Mouse (Mus musculus) neural tube, embryonic 11.5 days (tissue): ENCODE measurements around the gene Pde6h. TPM values are rescaled to one million over a fixed set of nuclear protein-coding genes. Genes with fewer than 3 reads are reported as not detected.

ENCODE experiments used
- ATAC-seq: fragments of 200-750 bp; cut with Nextera tagmentation; 2 replicates; pipeline ENCODE4 v1.8.0; 2017; ENCODE audit warnings: moderate number of reproducible peaks, mild to moderate bottlenecking, moderate TSS enrichment, moderate library complexity; ENCODE audit not compliant: insufficient read depth, low FRiP score, low TSS enrichment
- DNase-seq: peaks from one replicate; pipeline ENCODE4 v3.0.0-alpha.2; 2015; ENCODE audit warnings: low spot score
- H3K27ac ChIP-seq: fragments of 300-500 bp; sonication (generic); 2 replicates; pipeline ENCODE4 v1.5.1; 2014; ENCODE audit warnings: low read depth, mild to moderate bottlenecking, low read length
- H3K27me3 ChIP-seq: fragments of 300-500 bp; sonication (generic); 2 replicates; pipeline ENCODE4 v1.6.1; 2014; ENCODE audit warnings: mild to moderate bottlenecking, low read length, mixed read lengths; ENCODE audit not compliant: control insufficient read depth, insufficient read depth
- H3K36me3 ChIP-seq: fragments of 300-500 bp; sonication (generic); 2 replicates; pipeline ENCODE4 v1.6.1; 2014; ENCODE audit warnings: mild to moderate bottlenecking, low read length, moderate library complexity, mixed read lengths; ENCODE audit not compliant: control insufficient read depth, insufficient read depth
- H3K4me1 ChIP-seq: fragments of 300-500 bp; sonication (generic); 2 replicates; pipeline ENCODE4 v1.6.1; 2014; ENCODE audit warnings: low read length, mixed read lengths; ENCODE audit not compliant: control insufficient read depth, insufficient read depth
- H3K4me2 ChIP-seq: fragments of 300-500 bp; sonication (generic); 2 replicates; pipeline ENCODE4 v1.6.1; 2014; ENCODE audit warnings: low read depth, mild to moderate bottlenecking, moderate library complexity
- H3K4me3 ChIP-seq: fragments of 300-500 bp; sonication (generic); 2 replicates; pipeline ENCODE4 v1.5.1; 2014; ENCODE audit warnings: low read depth, low read length
- H3K9ac ChIP-seq: fragments of 300-500 bp; sonication (generic); 2 replicates; pipeline ENCODE4 v1.6.1; 2014; ENCODE audit warnings: mild to moderate bottlenecking, low read length
- H3K9me3 ChIP-seq: fragments of 300-500 bp; sonication (generic); 2 replicates; pipeline ENCODE4 v1.6.1; 2016; ENCODE audit warnings: low read length; ENCODE audit not compliant: control insufficient read depth
- WGBS: fragments of 180-500 bp; shearing (Covaris S2); extraction: QIAGEN DNeasy Blood & Tissue Kit; methylation state at CpG from one replicate; pipeline ENCODE4 v1.1.7; 2014; 5-methylcytosine and 5-hydroxymethylcytosine counted together
- polyA plus RNA-seq: library from polyadenylated mRNA; unstranded; fragments of >200 nt; fragmentation: Nextera tagmentation; extraction: Ambion mirVana; gene quantifications from 2 replicates; pipeline ENCODE4 v1.2.1, GENCODE M21; 2014

Pde6h gene
- polyA plus RNA-seq, 1 experiment from 2014 or later = not detected

DNA sequence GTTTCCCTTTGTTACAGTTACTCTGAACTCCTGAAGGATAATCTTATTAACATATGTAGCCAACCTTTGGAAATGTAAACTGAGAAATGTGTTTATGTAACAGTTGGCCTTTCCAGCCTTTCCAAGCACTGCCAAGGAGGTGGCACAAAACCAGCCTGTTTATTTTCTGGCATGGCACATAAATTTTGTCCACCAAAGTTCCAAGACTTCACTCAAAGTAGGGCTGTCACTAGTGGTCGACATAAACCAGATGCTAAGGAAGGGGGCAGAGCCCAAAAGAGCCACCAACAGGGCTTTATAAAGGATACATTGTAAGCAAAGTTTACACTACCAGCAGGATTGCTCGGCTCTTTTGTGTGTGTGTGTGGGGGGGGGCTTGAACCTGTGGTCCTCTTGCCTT is 5.7 kb upstream of the Pde6h start:
- 0% methylated on average over 2 of the region's 2 CpGs for WGBS
- no peaks in the 10 kb centered on the region for H3K27me3 ChIP-seq
- no peak overlapping the region for H3K4me3 ChIP-seq
- no peaks in the 10 kb centered on the region for H3K9me3 ChIP-seq
- no peak overlapping the region for H3K4me2 ChIP-seq
- H3K4me1 ChIP-seq = peaks cover 6% of the 10 kb centered on the region; the same call in 1 of the 2 replicates
- no peak overlapping the region for H3K9ac ChIP-seq
- no peaks in the 10 kb centered on the region for H3K36me3 ChIP-seq
- DNase-seq (no peak), ATAC-seq (no peak)
- H3K27ac ChIP-seq = no peak overlapping the region

DNA sequence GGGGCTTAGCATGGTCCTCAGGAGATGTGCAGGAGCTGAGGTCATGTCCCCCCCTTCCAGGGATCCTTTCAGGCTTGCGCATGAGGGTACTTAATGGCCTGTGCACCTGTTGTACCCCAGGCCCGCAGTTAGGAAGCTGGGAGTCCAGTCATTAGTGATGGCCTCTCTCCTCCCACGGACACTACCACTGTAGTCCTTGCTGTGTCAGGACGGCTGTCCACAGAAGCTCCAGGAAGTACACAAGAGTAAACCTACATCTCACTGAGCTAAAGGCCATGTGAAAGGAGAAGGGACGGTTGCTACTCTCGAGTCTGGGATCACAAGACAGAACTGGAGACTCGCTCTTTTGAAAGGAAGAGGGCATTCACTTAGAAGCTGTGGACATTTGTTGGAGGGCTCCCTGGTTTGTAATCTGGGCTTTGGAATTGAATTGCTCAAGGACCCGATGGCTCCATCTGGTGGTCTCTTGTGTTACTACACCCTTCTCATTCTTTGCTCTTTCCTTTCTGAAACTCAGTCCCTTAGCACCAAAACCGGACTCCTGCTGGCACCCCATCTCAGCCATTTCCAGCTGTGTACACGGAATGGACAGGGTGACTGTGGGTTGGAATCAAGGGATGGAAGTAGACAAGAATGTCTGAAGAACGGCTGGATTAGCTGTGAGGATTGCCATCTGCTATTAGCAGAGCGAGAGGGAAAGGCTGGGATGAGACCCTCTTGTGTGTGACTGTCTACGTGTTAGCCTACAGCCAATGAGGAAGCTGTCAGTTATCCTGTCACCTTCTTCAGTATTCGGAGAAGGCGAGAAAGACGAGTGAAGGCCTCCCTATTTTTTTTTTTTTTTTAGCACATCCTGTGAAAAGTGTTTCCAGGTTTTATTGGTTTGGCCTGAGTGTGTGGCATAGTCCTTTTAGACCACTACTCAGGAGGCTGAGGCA is 3.0 kb upstream of the Pde6h start:
- H3K9ac ChIP-seq = no peak overlapping the region

DNA sequence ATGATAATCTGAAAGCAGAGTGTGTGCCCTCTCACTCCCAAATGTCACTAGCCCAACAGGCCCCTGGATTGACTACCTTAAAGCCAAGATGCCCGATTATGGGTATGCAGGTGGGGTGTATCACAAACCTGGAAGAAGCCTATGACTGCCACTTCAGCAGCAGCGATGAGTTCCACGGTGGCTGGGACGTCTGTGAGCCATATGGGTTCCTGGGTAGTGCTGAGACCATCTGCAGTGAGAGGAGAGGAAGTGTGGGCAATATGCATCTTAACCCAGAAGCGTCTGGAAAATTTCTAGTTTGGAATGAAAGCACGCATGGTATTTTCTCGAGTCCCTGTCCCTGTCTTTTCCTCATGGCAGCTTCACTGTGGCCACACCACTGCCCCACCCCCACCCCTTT is 2.0 kb upstream of the Pde6h start:
- Histone ChIP-seq H3K9ac (no peak overlapping the region), H3K36me3 (no peaks in the 10 kb centered on the region), H3K4me3 (no peak overlapping the region), H3K4me1 (no peaks in the 10 kb centered on the region), H3K27ac (no peak overlapping the region), H3K4me2 (no peak overlapping the region), H3K9me3 (no peaks in the 10 kb centered on the region), H3K27me3 (no peaks in the 10 kb centered on the region)
- no peak for DNase-seq
- WGBS = 70% methylated on average over 7 of the region's 7 CpGs
- ATAC-seq = no peak

More for the DNA sequence above, 3.0 kb upstream of the Pde6h start:
- H3K4me2 ChIP-seq = no peak overlapping the region
- no peak overlapping the region for H3K27ac ChIP-seq
- H3K36me3 ChIP-seq = no peaks in the 10 kb centered on the region
- ATAC-seq (no peak), DNase-seq (peak; percentile 56)
- H3K4me3 ChIP-seq = no peak overlapping the region
- 42% methylated on average over 16 of the region's 16 CpGs for WGBS
- H3K4me1 ChIP-seq = no peaks in the 10 kb centered on the region
- no peaks in the 10 kb centered on the region for H3K27me3 ChIP-seq
- H3K9me3 ChIP-seq = no peaks in the 10 kb centered on the region

DNA sequence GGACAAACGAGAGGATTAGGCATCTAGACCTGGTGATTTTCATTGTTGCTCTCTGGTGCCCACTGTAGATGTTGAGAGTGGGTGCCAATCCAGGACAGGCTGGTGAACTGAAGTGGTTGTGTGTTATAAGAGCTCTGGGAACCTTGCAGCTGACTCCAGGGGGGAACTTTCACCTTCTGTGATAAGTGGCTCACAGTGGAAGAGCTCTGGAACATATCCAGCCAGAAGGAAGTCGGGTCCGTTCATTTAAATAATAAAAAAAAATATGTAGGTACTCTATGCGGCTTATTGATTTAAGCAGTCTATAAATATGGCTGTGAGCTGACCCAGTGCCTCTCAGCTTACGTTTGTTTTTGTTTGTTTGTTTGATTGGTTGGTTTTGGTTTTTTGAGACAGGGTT is 1.6 kb upstream of the Pde6h start, which contains the start of gene Erp27:
Gene Erp27, minus strand, starts transcription at position 101 of the 400 bp plus-strand sequence.
- no peaks in the 10 kb centered on the region for H3K4me1 ChIP-seq
- WGBS = 81% methylated on average over 5 of the region's 5 CpGs
- H3K9ac ChIP-seq = no peak within 1 kb of the TSS
- no peak for DNase-seq
- H3K36me3 ChIP-seq = no peaks in the 10 kb centered on the region
- no peak within 1 kb of the TSS for H3K4me2 ChIP-seq
- H3K4me3 ChIP-seq = no peak within 1 kb of the TSS
- no peaks in the 10 kb centered on the region for H3K27me3 ChIP-seq
- no peaks in the 10 kb centered on the region for H3K9me3 ChIP-seq
- no peak within 1 kb of the TSS for H3K27ac ChIP-seq
- ATAC-seq = no peak

DNA sequence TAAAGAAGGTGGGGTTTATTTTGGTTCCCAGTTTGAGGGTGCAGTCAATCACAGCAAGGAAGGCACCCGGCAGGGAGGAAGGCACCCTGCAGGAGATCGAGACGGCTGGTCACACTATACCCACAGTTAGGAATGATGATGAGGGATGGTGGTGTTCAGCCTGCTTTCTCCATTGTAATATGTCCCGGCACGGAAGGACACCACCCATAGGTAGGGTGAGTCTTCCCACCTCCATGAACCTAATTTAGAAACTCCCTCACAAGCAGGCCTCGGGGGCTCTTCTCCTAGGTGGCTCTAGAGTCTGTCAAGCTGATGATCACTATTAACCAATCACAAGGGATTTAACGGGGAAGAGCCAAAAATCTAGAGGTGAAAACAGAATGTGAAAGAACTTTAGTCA is 761 bp upstream of the Pde6h start:
- Histone ChIP-seq H3K36me3 (no peaks in the 10 kb centered on the region), H3K4me3 (no peak overlapping the region), H3K27me3 (no peaks in the 10 kb centered on the region), H3K27ac (no peak overlapping the region), H3K4me1 (no peaks in the 10 kb centered on the region), H3K9ac (no peak overlapping the region), H3K9me3 (no peaks in the 10 kb centered on the region), H3K4me2 (no peak overlapping the region)
- ATAC-seq = no peak
- no peak for DNase-seq
- 78% methylated on average over 7 of the region's 7 CpGs for WGBS

DNA sequence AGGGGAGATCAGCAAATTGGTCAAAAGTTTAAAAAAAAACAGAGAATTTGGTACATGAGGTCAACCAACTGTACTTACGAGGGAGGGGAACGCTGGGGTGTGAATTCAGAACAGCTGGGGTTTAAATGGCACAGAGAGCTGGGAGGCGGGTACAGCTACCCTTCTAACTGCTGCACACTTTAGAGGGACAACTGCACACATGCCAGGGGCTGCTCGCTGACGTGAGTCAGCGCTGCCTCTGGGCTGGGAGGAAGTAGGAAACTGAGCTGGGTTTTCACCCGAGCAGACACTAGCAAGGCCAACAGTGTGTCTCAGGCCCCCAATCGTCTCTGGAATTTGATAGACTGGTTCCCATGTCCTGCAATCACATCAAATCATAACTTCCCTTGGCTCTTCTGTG is 1.4 kb downstream of the Pde6h start:
- Histone ChIP-seq H3K36me3 (no peaks in the 10 kb centered on the region), H3K4me2 (no peak overlapping the region), H3K9me3 (no peaks in the 10 kb centered on the region), H3K9ac (no peak overlapping the region), H3K4me3 (no peak overlapping the region), H3K4me1 (no peaks in the 10 kb centered on the region), H3K27ac (no peak overlapping the region), H3K27me3 (no peaks in the 10 kb centered on the region)
- no peak for ATAC-seq
- WGBS = 82% methylated on average over 8 of the region's 8 CpGs
- no peak for DNase-seq

DNA sequence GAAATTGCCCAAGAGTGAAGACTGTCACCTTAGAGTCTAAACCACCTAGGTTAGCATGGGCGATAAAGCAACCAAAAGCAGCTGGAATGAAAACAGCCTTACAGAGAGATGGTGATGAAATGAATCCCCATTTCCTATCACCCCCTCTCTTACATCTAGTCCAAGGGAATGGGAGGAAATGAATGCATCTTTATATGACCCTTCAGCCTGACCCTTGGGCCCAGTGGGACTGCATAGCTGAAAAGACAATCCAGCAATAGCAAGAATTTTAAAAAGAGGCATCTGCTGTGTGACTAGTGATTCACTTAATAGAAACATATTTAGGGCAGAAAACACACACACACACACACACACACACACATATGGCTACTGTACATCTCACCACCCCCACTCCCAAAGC is 4.0 kb downstream of the Pde6h start:
- Histone ChIP-seq H3K36me3 (no peaks in the 10 kb centered on the region), H3K4me3 (no peak overlapping the region), H3K9me3 (no peaks in the 10 kb centered on the region), H3K27me3 (no peaks in the 10 kb centered on the region), H3K27ac (no peak overlapping the region), H3K4me2 (no peak overlapping the region), H3K4me1 (no peaks in the 10 kb centered on the region), H3K9ac (no peak overlapping the region)
- ATAC-seq (no peak), DNase-seq (no peak)
- WGBS = 90% methylated on average over 1 of the region's 1 CpGs

DNA sequence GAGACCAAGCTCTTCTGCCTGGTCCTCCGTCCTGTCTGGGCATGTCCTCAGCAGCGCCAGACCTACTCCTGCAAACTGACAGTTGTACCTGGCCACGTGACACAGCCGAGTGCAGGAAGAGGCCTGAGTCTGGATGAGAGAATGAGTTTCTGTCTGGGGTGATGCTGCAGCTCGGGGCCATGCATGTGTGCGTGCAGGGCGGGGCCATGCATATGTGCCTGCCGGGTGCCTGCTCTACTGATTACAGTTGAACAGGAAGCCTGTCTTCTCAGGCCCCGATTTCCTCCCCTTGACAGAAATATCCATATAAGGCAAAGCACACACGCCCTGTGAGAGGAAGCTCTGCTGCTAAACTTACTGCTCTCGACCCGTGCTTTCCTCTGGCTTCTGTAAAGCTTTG is 7.0 kb downstream of the Pde6h start:
- H3K4me3 ChIP-seq = no peak overlapping the region
- no peaks in the 10 kb centered on the region for H3K4me1 ChIP-seq
- ATAC-seq = no peak
- H3K27ac ChIP-seq = no peak overlapping the region
- WGBS = 53% methylated on average over 12 of the region's 12 CpGs
- no peak overlapping the region for H3K9ac ChIP-seq
- no peak for DNase-seq
- H3K4me2 ChIP-seq = peak overlapping the region; percentile 7; the same call in 1 of the 2 replicates
- H3K36me3 ChIP-seq = no peaks in the 10 kb centered on the region
- no peaks in the 10 kb centered on the region for H3K9me3 ChIP-seq
- no peaks in the 10 kb centered on the region for H3K27me3 ChIP-seq

DNA sequence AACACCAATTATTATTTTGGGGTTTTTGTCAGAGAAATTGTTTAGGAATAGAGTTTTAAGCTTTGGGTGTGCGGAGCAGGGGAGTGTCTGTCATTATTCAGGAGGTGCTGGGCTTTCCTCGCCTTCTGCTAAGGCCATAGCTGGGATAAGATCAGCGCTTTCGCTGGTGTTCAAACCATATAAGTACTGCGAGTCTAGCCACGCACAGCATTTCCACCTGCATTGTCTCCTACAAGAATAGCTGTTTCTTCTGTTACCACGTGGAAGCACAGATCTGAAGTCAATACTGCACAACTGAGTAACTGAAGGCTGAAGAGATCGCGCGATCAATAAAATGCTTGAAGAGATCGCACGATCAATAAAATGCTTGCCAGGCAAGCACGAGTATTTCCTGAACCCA is 7.6 kb downstream of the Pde6h start:
- Histone ChIP-seq H3K27ac (no peak overlapping the region), H3K36me3 (no peaks in the 10 kb centered on the region), H3K27me3 (no peaks in the 10 kb centered on the region), H3K9ac (no peak overlapping the region), H3K4me3 (no peak overlapping the region), H3K9me3 (no peaks in the 10 kb centered on the region), H3K4me1 (no peaks in the 10 kb centered on the region), H3K4me2 (no peak overlapping the region)
- WGBS = 87% methylated on average over 13 of the region's 13 CpGs
- no peak for DNase-seq
- no peak for ATAC-seq
